Mouse (Mus musculus) spleen, postnatal 0 days (tissue): ENCODE measurements around the gene Scgb2b24. TPM values are rescaled to one million over a fixed set of nuclear protein-coding genes. Genes with fewer than 3 reads are reported as not detected.

ENCODE experiments used
- polyA plus RNA-seq: library from polyadenylated mRNA; unstranded; fragments of >200 nt; fragmentation: Nextera tagmentation; extraction: Ambion mirVana; gene quantifications from 2 replicates; pipeline ENCODE4 v1.2.1, GENCODE M21; 2015

The Scgb2b24 gene
- polyA plus RNA-seq = not detected in 2 replicates

DNA sequence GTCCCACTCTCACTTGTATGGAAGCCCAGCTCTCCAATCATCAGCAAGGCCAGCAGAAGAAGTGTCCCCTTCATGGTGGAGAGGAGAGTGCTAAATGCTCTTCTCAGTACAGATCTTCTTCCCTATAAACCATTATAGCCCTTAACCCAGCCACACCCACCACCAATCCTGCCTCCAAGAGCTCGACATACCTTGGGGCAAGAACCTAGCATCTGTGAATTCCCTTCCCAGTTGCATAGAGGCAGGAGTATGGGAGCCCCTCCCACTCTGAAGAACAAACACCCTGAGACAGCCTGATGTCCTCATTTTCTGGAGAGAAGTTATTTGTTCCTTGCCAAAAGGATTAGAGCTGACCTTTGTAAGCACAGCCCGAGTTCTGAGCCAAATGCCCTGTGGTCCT is at the start of gene Scgb2b24:
Scgb2b24 (minus strand) TSS at position 101 of the 400 bp plus-strand sequence.

DNA sequence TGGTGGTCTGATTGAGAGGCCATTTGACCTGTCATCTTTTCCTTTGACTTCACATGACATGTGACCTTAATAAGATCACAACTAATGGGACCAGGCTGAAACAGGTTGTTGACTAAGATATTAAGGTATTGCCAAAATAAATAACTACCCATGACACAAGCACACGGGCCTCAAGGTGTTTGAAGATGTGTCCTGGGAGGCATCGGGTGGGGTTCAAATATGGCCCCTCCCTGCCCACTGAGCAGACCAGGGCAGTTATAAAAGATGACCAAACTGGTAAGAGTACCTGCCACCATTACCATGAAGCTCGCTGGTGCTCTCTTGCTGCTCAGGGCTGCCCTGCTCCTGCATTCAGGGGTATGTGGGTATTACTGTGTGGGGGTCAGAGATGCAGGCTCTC is 4.4 kb upstream of the Scgb2b24 start, which contains the start of gene Scgb1b24:
Scgb1b24 (plus strand) TSS at position 301 of the 400 bp plus-strand sequence.

Other genes starting within 250 kb of the Scgb2b24 start
- gene Scgb2b21, start 218.9 kb downstream of the Scgb2b24 start, polyA plus RNA-seq = not detected in 2 replicates
- not detected in 2 replicates for gene Scgb1b24, start 4.5 kb upstream of the Scgb2b24 start, polyA plus RNA-seq
- gene Scgb2b26, start 205.7 kb upstream of the Scgb2b24 start, polyA plus RNA-seq = not detected in 2 replicates